Mouse (Mus musculus): ENCODE measurements around the gene Zbed5.

- no peak for TF ChIP-seq CTCF (IDR thresholded peaks at IDR 0.05; ENCODE audit: extremely low read depth, insufficient read length, insufficient replicate concordance, low read depth, low read length)
- TF ChIP-seq POLR2A (IDR thresholded peaks at IDR 0.05; ENCODE audit: low read depth, low read length): no peak
Observed at GRCm38 (mm10) chr5:129943402-129943801, 47.9 kb downstream of the Zbed5 start.
